Mouse (Mus musculus) heart, adult 18-20 months (tissue): ENCODE data around the gene Parva. TPM values are rescaled to one million over a fixed set of nuclear protein-coding genes. Genes with fewer than 3 reads are reported as not detected.
A peak's percentile ranks its signal among the peaks of the same experiment; 100 is the strongest.

Experiments used
- DNase-seq, 2 experiments: peaks; one replicate each; pipeline ENCODE4 v3.0.0; 2021 to 2022; ENCODE audit warnings: mixed read lengths in 1 of 2
- total RNA-seq, 2 experiments: library from RNA; stranded (reverse); gene quantifications; 2 replicates each; pipeline ENCODE4 v1.2.3; 2021

The Parva gene
- total RNA-seq, 2 experiments from 2014 or later, result 38.9 to 42.8 TPM

- DNase-seq, result no peak
These were observed 85.0 kb downstream of the Parva start for GRCm38 (mm10) chr7:112512257-112512656.

DNA sequence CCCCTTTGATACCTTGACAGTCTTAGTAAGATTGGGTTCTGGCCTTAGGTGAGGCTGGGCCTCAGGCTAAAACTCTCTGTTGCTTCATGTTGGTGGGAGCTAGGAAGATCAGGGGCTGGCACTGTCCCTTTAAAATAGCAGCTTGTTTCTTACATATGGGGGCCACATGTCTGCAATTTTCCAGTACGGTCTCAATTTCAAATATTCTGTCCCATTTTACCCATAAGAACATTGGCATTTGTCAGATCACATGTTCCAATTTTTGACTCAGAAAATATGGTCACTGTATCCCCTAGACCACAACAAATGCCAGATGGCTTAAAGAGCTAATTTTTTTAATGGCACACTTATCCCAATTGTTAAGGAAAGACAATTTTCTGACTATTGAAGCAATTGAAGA, 85.6 kb downstream of the Parva start:
- no peak for DNase-seq

DNA sequence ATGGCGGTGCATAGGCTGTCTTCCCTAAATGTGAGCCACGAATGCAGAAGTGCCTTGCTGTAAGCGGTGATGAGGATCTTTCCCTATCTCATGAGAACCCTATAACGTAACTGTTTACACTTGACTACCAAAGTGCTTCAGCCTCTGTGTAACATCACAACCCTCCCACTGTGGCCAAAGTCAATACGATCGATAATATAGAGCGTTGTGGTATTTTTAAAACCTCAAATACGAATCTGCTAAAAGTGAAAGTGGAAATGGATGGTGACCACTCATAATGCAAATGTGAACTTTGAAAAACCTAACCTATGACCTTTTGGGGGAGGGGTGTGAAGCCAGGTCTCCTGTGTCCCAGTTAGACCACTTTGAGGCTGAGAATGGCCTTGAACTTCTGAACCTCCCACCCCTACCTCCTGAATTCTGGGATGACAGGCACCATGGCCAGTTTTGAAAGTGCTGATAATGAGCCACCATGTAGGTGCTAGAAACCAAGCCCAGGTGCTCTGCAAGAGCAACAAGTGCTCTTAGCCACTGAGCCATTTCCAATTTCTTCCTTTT, 87.4 kb downstream of the Parva start:
- DNase-seq, result no peak

GRCm38 (mm10) chr7:112525465-112525864, 98.2 kb downstream of the Parva start:
- DNase-seq, result no peak

- DNase-seq, result no peak
These were observed 98.9 kb downstream of the Parva start for GRCm38 (mm10) chr7:112526226-112526625.

DNA sequence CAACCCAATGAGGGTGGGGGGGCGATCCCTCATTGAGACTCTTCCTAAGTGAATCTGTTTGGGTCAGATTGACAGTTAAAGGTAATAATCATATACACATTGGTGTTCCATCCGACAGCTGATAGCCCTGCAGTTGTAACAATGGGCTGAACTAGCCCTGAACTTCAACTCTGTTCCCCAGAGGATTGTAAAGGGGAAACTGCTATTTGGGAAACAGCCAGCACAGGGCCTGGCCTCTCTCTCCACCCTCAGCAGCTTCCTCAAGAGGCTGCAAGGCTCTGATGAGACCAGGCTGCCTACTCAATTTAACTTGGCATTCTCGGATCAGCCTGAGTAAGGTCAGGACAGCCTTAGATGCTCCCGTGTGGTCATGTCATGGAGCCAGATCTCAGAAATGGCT, 99.9 kb downstream of the Parva start:
- peak; percentile 61 to 86 for DNase-seq

- no peak for DNase-seq
These were observed 100.8 kb downstream of the Parva start for GRCm38 (mm10) chr7:112528059-112528458.

GRCm38 (mm10) chr7:112528582-112529360, 101.5 kb downstream of the Parva start:
- DNase-seq, result peak; percentile 39 to 51

- DNase-seq, result no peak
These were observed 103.6 kb downstream of the Parva start for GRCm38 (mm10) chr7:112530924-112531323.

- DNase-seq, result no peak
These were observed 106.8 kb downstream of the Parva start for GRCm38 (mm10) chr7:112534148-112534547.

- DNase-seq, result peak; percentile 65 to 74
These were observed 108.2 kb downstream of the Parva start for GRCm38 (mm10) chr7:112535408-112535921.

DNA sequence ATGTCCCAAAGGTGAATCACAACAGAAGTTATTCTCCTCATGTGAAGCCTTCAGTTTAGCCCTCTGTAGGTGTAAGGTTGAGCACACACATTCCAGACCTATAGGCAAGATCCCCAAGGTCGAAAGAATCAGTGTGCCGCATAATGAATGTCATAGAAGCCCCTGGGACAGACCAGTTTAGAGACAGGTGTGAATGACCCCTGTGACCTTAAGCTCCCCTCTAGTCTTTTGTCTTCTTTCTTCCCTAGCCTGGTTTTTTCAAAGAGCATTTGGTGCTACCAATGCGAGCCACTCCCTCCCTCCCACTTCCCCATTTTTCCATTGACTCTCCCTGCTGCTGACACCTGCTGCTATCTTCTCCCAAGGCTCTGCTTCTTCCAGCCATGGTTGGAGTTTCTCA, 121.8 kb downstream of the Parva start:
- DNase-seq, result no peak

DNA sequence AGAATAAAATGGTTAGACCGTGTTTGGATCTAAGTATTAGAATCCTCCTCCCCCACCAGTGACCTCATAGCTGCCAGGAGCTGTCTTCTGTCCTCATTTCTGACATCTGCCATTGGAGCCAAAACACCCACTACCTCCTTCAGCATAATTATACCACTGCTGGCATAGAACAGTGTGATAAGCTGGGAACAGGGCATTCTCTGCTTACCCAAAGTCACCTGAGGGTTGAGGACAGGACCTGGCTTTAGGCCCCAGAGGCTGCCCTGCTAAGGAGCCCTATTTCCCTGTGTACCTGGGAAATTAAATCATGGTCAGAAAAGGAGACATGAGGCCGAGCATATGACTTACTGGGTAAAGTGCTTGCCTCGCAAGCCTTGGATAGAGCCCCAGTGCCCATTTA, 134.2 kb downstream of the Parva start:
- DNase-seq, result peak; percentile 78 to 88

GRCm38 (mm10) chr7:112567004-112567403, 139.7 kb downstream of the Parva start:
- DNase-seq, result no peak

DNA sequence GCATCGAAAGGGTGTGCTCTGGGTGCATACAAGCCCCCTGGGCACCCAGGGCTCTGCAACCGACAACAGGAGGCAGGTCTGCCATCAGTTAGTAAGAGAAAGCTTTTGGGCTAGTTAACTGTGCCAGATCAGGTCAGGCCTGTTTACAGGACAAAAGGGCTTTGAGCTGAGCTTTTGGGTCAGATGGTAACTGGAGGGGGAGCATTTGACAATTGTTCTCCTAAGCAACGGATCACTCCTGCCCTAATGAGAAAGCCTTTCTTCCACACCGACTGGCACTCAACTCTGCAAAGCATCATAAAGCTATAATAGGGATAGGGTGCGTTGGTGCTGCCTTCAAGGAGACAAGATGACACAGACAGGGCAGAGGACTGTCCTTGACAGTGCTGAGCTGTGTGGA, 141.7 kb downstream of the Parva start:
- no peak for DNase-seq

- DNase-seq, result no peak
These were observed 154.3 kb downstream of the Parva start for GRCm38 (mm10) chr7:112581621-112582020.

GRCm38 (mm10) chr7:112582882-112583405, 155.6 kb downstream of the Parva start:
- no peak for DNase-seq

DNA sequence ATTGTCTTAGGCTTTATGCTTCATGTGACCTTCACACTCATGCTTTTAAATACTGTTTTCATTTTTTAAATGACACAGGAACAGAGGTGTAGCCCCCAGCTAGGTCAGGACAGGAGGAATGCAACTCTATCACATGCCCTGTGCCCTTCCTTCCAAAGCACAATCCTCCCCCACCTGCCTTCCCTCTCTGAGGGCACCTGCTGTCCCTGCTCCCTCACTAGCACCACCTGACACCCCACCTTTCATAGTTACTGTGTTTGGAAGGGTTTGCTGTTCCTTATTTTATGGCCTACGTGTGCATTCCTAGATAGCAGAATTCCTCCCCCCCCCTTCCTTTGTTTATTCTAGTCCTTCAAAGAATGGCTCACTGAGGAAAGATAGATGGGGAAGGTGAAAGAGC, 160.1 kb downstream of the Parva start:
- no peak for DNase-seq

- no peak for DNase-seq
These were observed 162.2 kb downstream of the Parva start for GRCm38 (mm10) chr7:112589530-112589929.

- no peak for DNase-seq
These were observed 166.3 kb downstream of the Parva start for GRCm38 (mm10) chr7:112593586-112593985.

GRCm38 (mm10) chr7:112595226-112595850, 168.0 kb downstream of the Parva start:
- DNase-seq, result peak in 1 of 2 experiments; percentile 33

- no peak for DNase-seq
These were observed 172.3 kb downstream of the Parva start for GRCm38 (mm10) chr7:112599650-112600049.

GRCm38 (mm10) chr7:112600163-112600562, 172.9 kb downstream of the Parva start:
- peak; percentile 67 to 80 for DNase-seq
